Mouse (Mus musculus) G1E (cell line): Measurements from ENCODE around the gene Cstad.

Experiments
- CTCF ChIP-seq: IDR thresholded peaks from 2 replicates; pipeline ENCODE4 v1.5.1; 2012; ENCODE audit warnings: low read depth, low read length, inconsistent platforms, mixed read lengths
- GATA1 ChIP-seq: IDR thresholded peaks from 2 replicates; pipeline ENCODE4 v1.6.1; 2012; ENCODE audit warnings: borderline replicate concordance, low read length, inconsistent platforms, mixed read lengths
- GATA2 ChIP-seq: IDR thresholded peaks from 2 replicates; pipeline ENCODE4 v1.6.1; 2012; ENCODE audit warnings: low read depth, low read length, inconsistent platforms, borderline replicate concordance
- POLR2AphosphoS5 ChIP-seq: IDR thresholded peaks from 2 replicates; pipeline ENCODE4 v1.6.1; 2012; ENCODE audit warnings: low read depth, low read length, inconsistent platforms; ENCODE audit not compliant: insufficient replicate concordance
- TAL1 ChIP-seq: conservative IDR thresholded peaks from 2 replicates; pipeline ENCODE4 v1.6.1; 2012; ENCODE audit warnings: low read depth, low read length, inconsistent platforms, mixed read lengths

DNA sequence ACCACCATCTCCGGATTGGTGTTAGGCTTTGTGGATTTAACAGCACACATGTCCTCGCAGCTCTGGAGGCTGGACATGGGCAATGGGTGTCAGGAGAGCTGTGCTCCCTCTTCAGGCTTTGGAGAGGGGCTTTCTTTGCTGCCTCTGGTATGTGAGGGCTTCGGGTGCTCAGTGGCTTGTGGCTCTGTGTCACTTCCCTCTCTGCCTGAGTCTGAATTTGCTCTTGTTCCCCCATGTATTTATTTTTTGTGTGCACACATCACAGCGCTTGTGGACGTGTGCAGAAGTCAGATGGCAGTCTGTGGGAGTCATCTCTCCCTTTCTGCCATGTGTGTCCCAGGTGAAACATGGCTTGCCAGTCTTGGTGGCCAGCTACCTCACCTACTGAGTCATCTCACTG is 60.9 kb downstream of the Cstad start:
- TF ChIP-seq GATA1 (no peak), CTCF (no peak), TAL1 (no peak), POLR2AphosphoS5 (no peak), GATA2 (no peak)
